Mouse (Mus musculus): ENCODE results near the gene Cd300lf.

The Cd300lf gene

GRCm38 (mm10) chr11:115150741-115151254 lies 17.0 kb upstream of the Cd300lf start:
- Histone ChIP-seq H3K27me3 (ENCODE audit: control insufficient read depth, insufficient read depth, low read length, poor library complexity, severe bottlenecking) (no peaks in the 10 kb centered on the region), H3K36me3 (ENCODE audit: control insufficient read depth, insufficient read depth, low read length, poor library complexity, severe bottlenecking) (no peaks in the 10 kb centered on the region)
- DNase-seq (ENCODE audit: low read depth, low spot score), result peak; percentile 67

- DNase-seq (ENCODE audit: low read depth, low spot score), result no peak
- no peaks in the 10 kb centered on the region for H3K36me3 ChIP-seq (ENCODE audit: control insufficient read depth, insufficient read depth, low read length, poor library complexity, severe bottlenecking)
- no peaks in the 10 kb centered on the region for H3K27me3 ChIP-seq (ENCODE audit: control insufficient read depth, insufficient read depth, low read length, poor library complexity, severe bottlenecking)
Observed at GRCm38 (mm10) chr11:115147813-115148212, 14.0 kb upstream of the Cd300lf start.

GRCm38 (mm10) chr11:115141970-115142369 lies 8.2 kb upstream of the Cd300lf start:
- Histone ChIP-seq H3K36me3 (ENCODE audit: control insufficient read depth, insufficient read depth, low read length, poor library complexity, severe bottlenecking) (no peaks in the 10 kb centered on the region), H3K27me3 (ENCODE audit: control insufficient read depth, insufficient read depth, low read length, poor library complexity, severe bottlenecking) (no peaks in the 10 kb centered on the region)
- DNase-seq (ENCODE audit: low read depth, low spot score), result peak; percentile 48

GRCm38 (mm10) chr11:115138597-115139262 lies 4.9 kb upstream of the Cd300lf start:
- Histone ChIP-seq H3K27me3 (ENCODE audit: control insufficient read depth, insufficient read depth, low read length, poor library complexity, severe bottlenecking) (no peaks in the 10 kb centered on the region), H3K36me3 (ENCODE audit: control insufficient read depth, insufficient read depth, low read length, poor library complexity, severe bottlenecking) (no peaks in the 10 kb centered on the region)
- DNase-seq (ENCODE audit: low read depth, low spot score), result peak; percentile 64

GRCm38 (mm10) chr11:115131768-115132381 lies 1.9 kb downstream of the Cd300lf start:
- DNase-seq (ENCODE audit: low read depth, low spot score), result peak; percentile 14
- no peaks in the 10 kb centered on the region for H3K27me3 ChIP-seq (ENCODE audit: control insufficient read depth, insufficient read depth, low read length, poor library complexity, severe bottlenecking)
- H3K36me3 ChIP-seq (ENCODE audit: control insufficient read depth, insufficient read depth, low read length, poor library complexity, severe bottlenecking), result no peaks in the 10 kb centered on the region

- no peaks in the 10 kb centered on the region for H3K27me3 ChIP-seq (ENCODE audit: control insufficient read depth, insufficient read depth, low read length, poor library complexity, severe bottlenecking)
- no peaks in the 10 kb centered on the region for H3K36me3 ChIP-seq (ENCODE audit: control insufficient read depth, insufficient read depth, low read length, poor library complexity, severe bottlenecking)
- no peak for DNase-seq (ENCODE audit: low read depth, low spot score)
Observed at GRCm38 (mm10) chr11:115129508-115130126, 4.2 kb downstream of the Cd300lf start.

- Histone ChIP-seq H3K27me3 (ENCODE audit: control insufficient read depth, insufficient read depth, low read length, poor library complexity, severe bottlenecking) (no peaks in the 10 kb centered on the region), H3K36me3 (ENCODE audit: control insufficient read depth, insufficient read depth, low read length, poor library complexity, severe bottlenecking) (no peaks in the 10 kb centered on the region)
- no peak for DNase-seq (ENCODE audit: low read depth, low spot score)
Observed at GRCm38 (mm10) chr11:115128483-115128882, 5.3 kb downstream of the Cd300lf start.

- H3K27me3 ChIP-seq (ENCODE audit: control insufficient read depth, insufficient read depth, low read length, poor library complexity, severe bottlenecking), result no peaks in the 10 kb centered on the region
- no peak for DNase-seq (ENCODE audit: low read depth, low spot score)
- H3K36me3 ChIP-seq (ENCODE audit: control insufficient read depth, insufficient read depth, low read length, poor library complexity, severe bottlenecking), result no peaks in the 10 kb centered on the region
Observed at GRCm38 (mm10) chr11:115119409-115119808, 14.4 kb downstream of the Cd300lf start.

- no peak for DNase-seq (ENCODE audit: low read depth, low spot score)
- Histone ChIP-seq H3K36me3 (ENCODE audit: control insufficient read depth, insufficient read depth, low read length, poor library complexity, severe bottlenecking) (no peaks in the 10 kb centered on the region), H3K27me3 (ENCODE audit: control insufficient read depth, insufficient read depth, low read length, poor library complexity, severe bottlenecking) (no peaks in the 10 kb centered on the region)
Observed at GRCm38 (mm10) chr11:115112196-115112595, 21.6 kb downstream of the Cd300lf start.

- Histone ChIP-seq H3K27me3 (ENCODE audit: control insufficient read depth, insufficient read depth, low read length, poor library complexity, severe bottlenecking) (no peaks in the 10 kb centered on the region), H3K36me3 (ENCODE audit: control insufficient read depth, insufficient read depth, low read length, poor library complexity, severe bottlenecking) (no peaks in the 10 kb centered on the region)
- no peak for DNase-seq (ENCODE audit: low read depth, low spot score)
Observed at GRCm38 (mm10) chr11:115110271-115110670, 23.5 kb downstream of the Cd300lf start.

GRCm38 (mm10) chr11:115108176-115108575 lies 25.6 kb downstream of the Cd300lf start:
- Histone ChIP-seq H3K27me3 (ENCODE audit: control insufficient read depth, insufficient read depth, low read length, poor library complexity, severe bottlenecking) (no peaks in the 10 kb centered on the region), H3K36me3 (ENCODE audit: control insufficient read depth, insufficient read depth, low read length, poor library complexity, severe bottlenecking) (no peaks in the 10 kb centered on the region)
- no peak for DNase-seq (ENCODE audit: low read depth, low spot score)

GRCm38 (mm10) chr11:115107403-115107916 lies 26.3 kb downstream of the Cd300lf start:
- H3K27me3 ChIP-seq (ENCODE audit: control insufficient read depth, insufficient read depth, low read length, poor library complexity, severe bottlenecking), result no peaks in the 10 kb centered on the region
- H3K36me3 ChIP-seq (ENCODE audit: control insufficient read depth, insufficient read depth, low read length, poor library complexity, severe bottlenecking), result no peaks in the 10 kb centered on the region
- DNase-seq (ENCODE audit: low read depth, low spot score), result no peak

GRCm38 (mm10) chr11:115106638-115107037 lies 27.2 kb downstream of the Cd300lf start:
- H3K27me3 ChIP-seq (ENCODE audit: control insufficient read depth, insufficient read depth, low read length, poor library complexity, severe bottlenecking), result no peaks in the 10 kb centered on the region
- peak; percentile 22 for DNase-seq (ENCODE audit: low read depth, low spot score)
- no peaks in the 10 kb centered on the region for H3K36me3 ChIP-seq (ENCODE audit: control insufficient read depth, insufficient read depth, low read length, poor library complexity, severe bottlenecking)

- Histone ChIP-seq H3K36me3 (ENCODE audit: control insufficient read depth, insufficient read depth, low read length, poor library complexity, severe bottlenecking) (no peaks in the 10 kb centered on the region), H3K27me3 (ENCODE audit: control insufficient read depth, insufficient read depth, low read length, poor library complexity, severe bottlenecking) (no peaks in the 10 kb centered on the region)
- no peak for DNase-seq (ENCODE audit: low read depth, low spot score)
Observed at GRCm38 (mm10) chr11:115104769-115105563, 28.8 kb downstream of the Cd300lf start.

Data from splenic B cell, adult 2 months (primary cell).